Mouse (Mus musculus): ENCODE measurements around the gene Smarcb1. TPM values are rescaled to one million over a fixed set of nuclear protein-coding genes. Genes with fewer than 3 reads are reported as not detected.

The Smarcb1 gene
- polyA plus RNA-seq, 1 experiment from 2014 or later, result 250 TPM

DNA sequence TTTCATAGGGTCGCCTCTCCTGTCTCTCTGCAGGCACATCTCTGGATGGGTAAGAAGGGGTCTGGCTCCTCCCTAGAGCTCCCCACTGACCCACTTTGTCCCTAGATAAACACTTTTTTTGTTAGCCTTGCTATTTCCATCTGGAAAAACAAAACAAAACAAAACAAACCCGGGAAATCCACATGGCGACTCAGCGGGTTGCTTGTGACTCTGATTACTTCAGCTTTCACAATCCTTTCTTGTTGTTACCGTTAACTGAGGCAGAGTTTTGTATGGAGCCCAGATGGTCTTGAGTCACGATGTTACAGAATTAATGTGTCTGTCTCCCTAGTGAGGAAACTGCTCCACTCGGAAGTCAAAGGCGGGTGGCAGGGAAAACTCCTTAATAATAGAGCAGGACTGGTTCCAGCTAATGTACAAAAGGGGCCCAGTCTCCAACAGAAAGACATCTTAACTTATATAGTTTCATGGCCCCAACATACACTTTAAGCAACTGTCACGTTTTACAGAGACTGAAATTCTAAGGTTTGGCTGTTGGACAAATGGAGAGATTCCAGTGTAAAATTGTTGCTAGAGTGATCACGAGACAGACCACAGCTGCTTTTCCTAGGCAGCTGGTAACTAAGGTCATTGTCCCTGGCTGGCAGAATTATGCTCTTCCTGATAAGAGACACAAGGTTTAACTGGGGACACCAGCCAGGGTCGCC is 22.8 kb upstream of the Smarcb1 start:
- H3K36me3 ChIP-seq (ENCODE audit: insufficient read depth, low read length), result no peaks in the 10 kb centered on the region
- peak overlapping the region; percentile 19 for H3K4me2 ChIP-seq (replicated peaks; ENCODE audit: low read depth, low read length)
- peaks cover 11% of the 10 kb centered on the region; the same call in 1 of the 2 replicates for H3K4me1 ChIP-seq (ENCODE audit: insufficient read depth, low read length)
- H3K27me3 ChIP-seq (ENCODE audit: insufficient read depth, low read length), result no peaks in the 10 kb centered on the region
- no peak overlapping the region for H3K4me3 ChIP-seq (ENCODE audit: low read length)
- ATAC-seq (ENCODE audit: low FRiP score, low TSS enrichment), result no peak
- 21% methylated on average over 11 of the region's 11 CpGs for WGBS
- H3K27ac ChIP-seq (ENCODE audit: low read length), result peak overlapping the region; percentile 67
- no peaks in the 10 kb centered on the region for H3K9me3 ChIP-seq (ENCODE audit: low read length)
- H3K9ac ChIP-seq (replicated peaks; ENCODE audit: low read length), result no peak overlapping the region

DNA sequence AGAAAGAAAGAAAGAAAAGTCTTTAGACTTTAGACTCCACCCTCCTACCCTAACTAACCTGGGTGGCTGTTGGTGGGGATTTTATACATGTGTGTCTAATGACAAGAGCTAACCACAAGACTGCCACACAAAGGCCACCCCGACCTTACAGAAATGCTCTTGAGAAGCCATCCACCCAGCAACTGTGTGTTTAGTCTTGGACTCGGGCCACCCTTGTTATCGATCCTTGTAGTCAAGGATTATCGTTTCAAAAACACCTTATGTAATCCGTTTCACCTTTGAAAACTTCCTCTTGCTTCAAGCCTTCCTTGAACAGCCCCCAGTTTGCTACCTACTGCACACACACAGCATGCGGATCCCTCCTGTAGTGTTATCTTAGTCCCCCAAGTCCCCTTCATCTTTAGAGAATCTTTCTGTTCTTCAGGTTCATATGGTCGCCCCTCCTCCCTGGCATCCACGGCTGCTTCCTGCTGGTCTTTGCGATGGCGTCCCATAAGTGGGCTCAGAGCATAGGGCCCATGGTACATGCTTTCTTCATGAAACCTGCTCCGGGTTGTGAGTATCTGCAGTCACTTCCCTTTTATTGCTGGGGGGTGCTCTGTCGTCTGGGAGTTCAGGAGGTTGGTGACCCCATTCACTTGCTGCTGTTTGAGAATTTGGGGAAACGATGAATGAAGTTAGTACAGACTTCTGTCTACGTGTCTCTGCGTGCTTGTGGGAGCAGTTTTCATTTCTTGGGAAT is 21.5 kb upstream of the Smarcb1 start, which contains the start of gene Vpreb3:
Vpreb3 (plus strand) TSS at position 322 of the 742 bp plus-strand sequence.
- Histone ChIP-seq H3K4me2 (replicated peaks; ENCODE audit: low read depth, low read length) (peak within 1 kb of the TSS; percentile 19), H3K27me3 (ENCODE audit: insufficient read depth, low read length) (no peaks in the 10 kb centered on the region), H3K9ac (replicated peaks; ENCODE audit: low read length) (no peak within 1 kb of the TSS), H3K36me3 (ENCODE audit: insufficient read depth, low read length) (no peaks in the 10 kb centered on the region), H3K9me3 (ENCODE audit: low read length) (no peaks in the 10 kb centered on the region), H3K4me1 (ENCODE audit: insufficient read depth, low read length) (peaks cover 16% of the 10 kb centered on the region), H3K27ac (ENCODE audit: low read length) (peak within 1 kb of the TSS; percentile 67), H3K4me3 (ENCODE audit: low read length) (no peak within 1 kb of the TSS)
- ATAC-seq (ENCODE audit: low FRiP score, low TSS enrichment), result no peak
- 82% methylated on average over 15 of the region's 15 CpGs for WGBS

DNA sequence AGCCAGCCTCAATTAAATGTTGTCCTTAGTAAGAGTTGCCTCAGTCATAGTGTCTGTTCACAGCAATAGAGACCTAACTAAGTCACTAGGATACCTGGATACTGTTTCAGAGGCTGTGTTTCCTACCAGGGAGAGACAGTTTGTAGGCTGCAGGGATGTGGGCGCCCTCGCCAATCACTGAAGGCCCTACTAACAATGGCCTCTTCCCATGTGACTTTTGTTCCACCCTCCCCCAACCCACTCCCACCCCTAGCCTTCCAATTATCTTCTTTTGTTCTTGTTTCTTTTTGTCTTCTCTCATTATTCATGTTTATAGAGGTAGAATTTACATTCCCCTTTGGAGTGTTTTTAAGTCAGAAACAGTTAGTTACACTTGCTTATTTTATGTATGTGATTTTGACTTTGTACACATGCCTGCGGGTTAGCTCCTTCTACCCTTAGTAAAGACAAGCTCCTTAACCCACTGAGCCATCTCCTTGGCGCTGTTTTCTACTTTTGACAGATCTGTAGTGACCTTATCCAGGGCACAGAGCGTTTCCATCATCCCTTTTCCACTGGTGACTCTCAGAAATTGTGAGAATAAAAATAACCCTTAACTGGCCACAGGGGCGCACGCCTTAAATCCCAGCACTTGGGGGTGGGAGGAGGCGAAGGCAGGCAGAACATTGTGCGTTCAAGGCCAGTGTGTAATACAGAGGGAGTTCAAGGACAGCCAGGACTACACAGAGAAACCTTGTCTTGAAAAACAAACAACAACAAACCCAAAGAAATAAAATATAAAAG is 19.8 kb upstream of the Smarcb1 start:
- ATAC-seq (ENCODE audit: low FRiP score, low TSS enrichment), result no peak
- Histone ChIP-seq H3K4me2 (replicated peaks; ENCODE audit: low read depth, low read length) (no peak overlapping the region), H3K27me3 (ENCODE audit: insufficient read depth, low read length) (no peaks in the 10 kb centered on the region), H3K4me3 (ENCODE audit: low read length) (no peak overlapping the region), H3K4me1 (ENCODE audit: insufficient read depth, low read length) (peaks cover 25% of the 10 kb centered on the region), H3K9ac (replicated peaks; ENCODE audit: low read length) (no peak overlapping the region), H3K36me3 (ENCODE audit: insufficient read depth, low read length) (no peaks in the 10 kb centered on the region), H3K9me3 (ENCODE audit: low read length) (no peaks in the 10 kb centered on the region), H3K27ac (ENCODE audit: low read length) (no peak overlapping the region)
- WGBS, result 70% methylated on average over 9 of the region's 9 CpGs

DNA sequence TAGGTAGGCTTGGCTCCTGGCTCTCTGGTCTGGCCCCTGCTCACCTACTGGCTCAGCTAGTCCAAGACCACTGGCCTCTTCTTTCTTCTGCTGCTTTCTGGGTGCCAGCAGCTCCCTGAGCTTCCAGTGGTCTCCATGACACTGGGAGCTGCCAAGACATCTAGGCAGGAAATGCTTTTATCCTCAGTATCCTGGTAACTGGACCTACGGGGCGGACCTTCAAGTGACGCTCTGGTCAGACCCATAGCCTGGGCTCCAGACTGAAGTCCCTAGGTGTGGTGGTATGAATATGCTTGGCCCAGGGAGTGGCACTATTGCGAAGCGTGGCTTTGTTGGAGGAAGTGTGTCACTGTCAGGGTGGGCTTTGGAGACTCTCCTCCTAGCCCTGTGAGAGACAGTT is 19.1 kb upstream of the Smarcb1 start, which contains the start of gene Gm867:
Gm867 (minus strand) TSS at position 153 of the 400 bp plus-strand sequence.
- Histone ChIP-seq H3K4me2 (replicated peaks; ENCODE audit: low read depth, low read length) (no peak within 1 kb of the TSS), H3K4me3 (ENCODE audit: low read length) (no peak within 1 kb of the TSS), H3K9me3 (ENCODE audit: low read length) (no peaks in the 10 kb centered on the region), H3K9ac (replicated peaks; ENCODE audit: low read length) (no peak within 1 kb of the TSS), H3K27me3 (ENCODE audit: insufficient read depth, low read length) (no peaks in the 10 kb centered on the region), H3K4me1 (ENCODE audit: insufficient read depth, low read length) (peaks cover 28% of the 10 kb centered on the region), H3K27ac (ENCODE audit: low read length) (no peak within 1 kb of the TSS), H3K36me3 (ENCODE audit: insufficient read depth, low read length) (no peaks in the 10 kb centered on the region)
- 79% methylated on average over 5 of the region's 5 CpGs for WGBS
- ATAC-seq (ENCODE audit: low FRiP score, low TSS enrichment), result no peak

DNA sequence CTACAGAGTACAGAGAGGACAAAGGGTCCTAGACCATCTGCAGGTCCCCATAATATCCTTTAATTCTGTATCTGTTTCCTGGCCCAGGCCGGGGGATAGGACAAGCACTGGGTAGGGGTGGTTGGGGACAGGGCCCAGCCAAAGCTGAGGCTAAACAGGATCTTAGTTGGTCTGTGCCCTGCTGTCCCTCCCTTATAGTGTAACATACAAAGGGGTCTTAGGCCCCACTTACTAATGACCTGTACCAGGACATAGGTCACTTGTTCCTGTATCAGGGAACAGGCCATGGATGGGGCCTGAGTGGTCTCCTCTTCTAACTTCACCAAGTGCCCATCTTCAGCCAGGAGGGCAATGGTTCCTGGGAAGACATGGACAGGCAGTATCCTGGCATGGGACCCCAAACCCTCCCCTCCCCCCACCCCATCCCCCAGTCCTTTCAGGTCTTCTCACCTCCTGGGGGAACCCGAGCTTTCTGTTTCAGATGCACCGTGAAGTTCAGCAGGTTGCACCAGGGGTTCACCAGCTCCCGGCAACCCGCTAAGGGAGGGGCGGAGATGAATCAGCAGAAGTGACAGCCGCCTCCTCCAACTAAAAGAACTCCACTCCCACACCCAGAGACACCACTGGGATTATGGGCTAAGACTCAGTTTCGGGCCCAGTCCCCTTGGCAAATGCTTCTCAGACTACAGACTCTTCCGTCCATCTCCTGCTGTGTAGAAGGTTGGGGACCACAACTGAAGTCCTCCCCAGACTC is 18.2 kb upstream of the Smarcb1 start:
- Histone ChIP-seq H3K27ac (ENCODE audit: low read length) (no peak overlapping the region), H3K36me3 (ENCODE audit: insufficient read depth, low read length) (no peaks in the 10 kb centered on the region), H3K9me3 (ENCODE audit: low read length) (no peaks in the 10 kb centered on the region), H3K4me3 (ENCODE audit: low read length) (no peak overlapping the region), H3K27me3 (ENCODE audit: insufficient read depth, low read length) (no peaks in the 10 kb centered on the region), H3K9ac (replicated peaks; ENCODE audit: low read length) (no peak overlapping the region), H3K4me2 (replicated peaks; ENCODE audit: low read depth, low read length) (no peak overlapping the region), H3K4me1 (ENCODE audit: insufficient read depth, low read length) (peaks cover 34% of the 10 kb centered on the region)
- no peak for ATAC-seq (ENCODE audit: low FRiP score, low TSS enrichment)
- WGBS, result 42% methylated on average over 9 of the region's 9 CpGs

DNA sequence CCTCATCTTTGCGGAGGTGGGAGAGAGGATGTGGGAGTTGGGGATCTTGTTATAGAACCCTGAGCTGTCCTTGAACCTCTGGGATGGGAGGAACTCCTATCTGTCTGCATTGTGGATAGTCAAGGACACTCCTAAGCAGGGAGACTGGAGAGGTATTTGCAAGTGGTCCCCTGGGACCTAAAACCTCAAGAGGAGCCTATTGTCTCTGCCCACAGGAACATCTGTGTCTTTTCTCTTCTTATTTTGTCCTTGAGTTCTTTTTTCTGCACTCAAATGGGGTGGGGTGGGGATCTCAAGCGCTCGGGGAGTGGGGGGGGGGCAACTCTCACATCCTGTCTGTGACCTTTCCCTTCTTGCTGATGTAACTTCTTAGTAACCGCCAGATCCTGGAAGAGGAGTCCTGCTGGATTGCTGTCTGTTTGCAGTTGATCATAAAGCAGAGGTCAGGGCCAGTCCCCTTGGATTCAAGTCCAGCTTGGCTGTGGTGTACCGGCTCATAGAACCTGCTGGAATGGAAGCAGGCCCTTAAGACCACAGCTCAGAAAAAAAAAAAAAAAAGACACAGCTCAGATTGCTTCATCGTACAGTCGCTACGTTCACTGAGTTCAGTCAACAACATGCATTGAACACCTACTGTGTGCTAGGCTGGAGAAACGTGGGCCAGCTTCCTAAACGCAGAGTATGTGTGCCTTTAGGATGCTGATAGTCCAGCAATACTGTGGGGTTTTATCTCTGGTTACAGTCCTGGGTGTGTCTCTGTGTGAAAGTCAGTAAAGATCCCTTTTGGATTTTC is 16.6 kb upstream of the Smarcb1 start:
- Histone ChIP-seq H3K27me3 (ENCODE audit: insufficient read depth, low read length) (no peaks in the 10 kb centered on the region), H3K4me1 (ENCODE audit: insufficient read depth, low read length) (peaks cover 25% of the 10 kb centered on the region), H3K9ac (replicated peaks; ENCODE audit: low read length) (no peak overlapping the region), H3K4me2 (replicated peaks; ENCODE audit: low read depth, low read length) (peak overlapping the region; percentile 73; the same call in 1 of the 2 replicates), H3K9me3 (ENCODE audit: low read length) (no peaks in the 10 kb centered on the region), H3K27ac (ENCODE audit: low read length) (no peak overlapping the region), H3K36me3 (ENCODE audit: insufficient read depth, low read length) (no peaks in the 10 kb centered on the region), H3K4me3 (ENCODE audit: low read length) (no peak overlapping the region)
- 54% methylated on average over 10 of the region's 10 CpGs for WGBS
- no peak for ATAC-seq (ENCODE audit: low FRiP score, low TSS enrichment)

DNA sequence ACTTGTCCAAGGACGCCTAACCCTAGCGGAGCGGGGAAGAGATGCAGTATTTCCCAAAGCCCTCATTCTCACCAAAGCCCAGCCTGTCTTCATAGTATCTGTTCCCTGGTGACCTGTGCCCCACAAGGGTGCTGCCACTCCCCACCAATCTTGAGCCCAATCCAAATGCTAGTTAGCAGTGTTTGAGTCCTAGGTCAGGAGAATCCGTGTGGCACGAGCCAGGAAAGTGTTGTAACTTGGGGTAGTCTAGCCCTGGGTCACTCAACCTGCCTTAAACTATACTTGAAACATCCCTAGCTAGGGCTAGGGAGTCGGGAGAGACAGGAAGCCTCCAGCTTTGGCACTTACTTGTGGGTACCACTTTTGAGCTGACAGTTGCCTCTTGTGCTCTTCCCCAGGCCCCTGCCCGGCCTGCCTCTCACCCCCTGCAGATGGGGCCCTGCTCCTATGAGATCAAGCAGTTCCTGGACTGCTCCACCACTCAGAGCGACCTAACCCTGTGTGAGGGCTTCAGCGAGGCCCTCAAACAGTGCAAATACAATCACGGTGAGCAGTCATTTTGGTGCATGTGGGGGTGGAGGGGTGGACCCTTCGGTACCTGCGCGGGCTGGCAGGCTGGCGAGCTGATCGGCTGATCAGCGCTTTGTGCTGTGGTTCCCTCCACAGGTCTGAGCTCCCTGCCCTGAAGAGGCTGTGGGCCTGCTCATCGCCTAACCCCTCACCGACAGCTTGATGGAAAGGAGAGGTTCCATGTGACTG is 15.7 kb upstream of the Smarcb1 start:
- no peak for ATAC-seq (ENCODE audit: low FRiP score, low TSS enrichment)
- H3K36me3 ChIP-seq (ENCODE audit: insufficient read depth, low read length), result no peaks in the 10 kb centered on the region
- H3K27me3 ChIP-seq (ENCODE audit: insufficient read depth, low read length), result no peaks in the 10 kb centered on the region
- H3K9me3 ChIP-seq (ENCODE audit: low read length), result no peaks in the 10 kb centered on the region
- WGBS, result 58% methylated on average over 18 of the region's 18 CpGs
- H3K9ac ChIP-seq (replicated peaks; ENCODE audit: low read length), result no peak overlapping the region
- H3K27ac ChIP-seq (ENCODE audit: low read length), result no peak overlapping the region
- H3K4me3 ChIP-seq (ENCODE audit: low read length), result peak overlapping the region; percentile 71
- peaks cover 32% of the 10 kb centered on the region for H3K4me1 ChIP-seq (ENCODE audit: insufficient read depth, low read length)
- peak overlapping the region; percentile 73 for H3K4me2 ChIP-seq (replicated peaks; ENCODE audit: low read depth, low read length)

DNA sequence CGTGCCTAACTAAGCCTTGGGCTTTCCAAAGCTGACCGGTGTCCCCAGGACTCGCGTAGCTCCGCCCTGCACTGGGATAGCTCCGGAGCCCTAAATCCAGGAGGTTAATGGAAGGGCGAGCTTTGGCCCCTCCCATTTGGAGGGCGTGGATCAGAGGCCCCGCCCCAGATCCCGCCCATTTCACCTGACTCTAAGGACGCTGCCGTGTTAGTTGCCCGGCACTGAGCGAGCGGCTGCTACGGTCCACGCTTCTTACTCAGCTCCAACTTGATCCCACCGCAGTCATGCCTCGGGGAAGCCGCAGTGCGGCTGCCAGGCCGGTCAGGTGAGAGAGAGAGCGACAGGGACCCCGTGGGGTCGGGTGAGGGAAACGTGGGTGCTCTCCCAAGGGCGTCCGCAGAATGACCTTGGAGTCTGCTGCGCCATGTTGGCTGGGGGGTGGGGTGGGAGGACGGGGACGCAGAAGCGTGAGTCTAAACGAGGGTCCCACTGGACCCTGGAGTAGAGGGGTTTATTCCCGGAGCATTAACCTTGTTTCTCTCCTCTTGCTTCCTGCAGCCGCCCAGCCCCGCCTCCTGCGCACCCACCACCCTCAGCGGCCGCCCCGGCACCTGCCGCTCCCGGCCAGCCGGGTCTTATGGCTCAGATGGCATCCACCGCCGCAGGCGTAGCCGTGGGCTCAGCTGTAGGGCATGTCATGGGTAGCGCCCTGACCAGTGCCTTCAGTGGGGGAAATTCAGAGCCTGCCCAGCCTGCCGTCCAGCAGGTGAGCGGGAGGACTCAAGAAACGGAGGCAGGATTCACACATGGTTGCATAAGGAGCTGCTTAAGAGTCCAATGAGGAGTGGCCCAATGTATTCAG is 14.5 kb upstream of the Smarcb1 start, which contains the start of gene Mmp11:
Mmp11 (minus strand) TSS at position 817 of the 862 bp plus-strand sequence.
- WGBS, result under 1% methylated on average over 51 of the region's 51 CpGs
- Histone ChIP-seq H3K27ac (ENCODE audit: low read length) (peak within 1 kb of the TSS; percentile 80), H3K4me3 (ENCODE audit: low read length) (peak within 1 kb of the TSS; percentile 71), H3K4me1 (ENCODE audit: insufficient read depth, low read length) (peaks cover 44% of the 10 kb centered on the region), H3K9me3 (ENCODE audit: low read length) (no peaks in the 10 kb centered on the region), H3K9ac (replicated peaks; ENCODE audit: low read length) (peak within 1 kb of the TSS; percentile 75), H3K36me3 (ENCODE audit: insufficient read depth, low read length) (no peaks in the 10 kb centered on the region), H3K27me3 (ENCODE audit: insufficient read depth, low read length) (no peaks in the 10 kb centered on the region), H3K4me2 (replicated peaks; ENCODE audit: low read depth, low read length) (peak within 1 kb of the TSS; percentile 73)
- peak; percentile 79 for ATAC-seq (ENCODE audit: low FRiP score, low TSS enrichment)
